Mouse (Mus musculus) C2C12 (cell line): ENCODE data around the gene Aox2. TPM values are rescaled to one million over a fixed set of nuclear protein-coding genes. Genes with fewer than 3 reads are reported as not detected.

Source experiments
- H3K27me3 ChIP-seq: one replicate; pipeline ENCODE4 v1.6.1; 2011; ENCODE audit not compliant: control insufficient read depth, insufficient read depth, insufficient read length
- H3K36me3 ChIP-seq: one replicate; pipeline ENCODE4 v1.6.1; 2011; ENCODE audit not compliant: control insufficient read depth, insufficient read depth
- H3K4me3 ChIP-seq: one replicate; pipeline ENCODE4 v1.5.1; 2011; ENCODE audit warnings: mild to moderate bottlenecking, control low read depth; ENCODE audit not compliant: poor library complexity, insufficient read depth, severe bottlenecking
- H3K79me2 ChIP-seq: one replicate; pipeline ENCODE4 v1.6.1; 2011; ENCODE audit not compliant: control insufficient read depth, insufficient read depth
- H3K79me3 ChIP-seq: one replicate; pipeline ENCODE4 v1.6.1; 2011; ENCODE audit warnings: low read depth, control low read depth
- H3ac ChIP-seq: one replicate; pipeline ENCODE3; 2011; ENCODE audit warnings: low read depth; ENCODE audit not compliant: control insufficient read depth, insufficient read length
- CEBPB ChIP-seq: IDR thresholded peaks from one replicate; pipeline ENCODE4 v1.6.1; 2011; ENCODE audit warnings: low read depth, mild to moderate bottlenecking, control low read depth, moderate library complexity
- CTCF ChIP-seq: IDR thresholded peaks from one replicate; pipeline ENCODE4 v1.5.1; 2011; ENCODE audit not compliant: control insufficient read depth, insufficient read depth, insufficient read length
- FOSL1 ChIP-seq: IDR thresholded peaks from one replicate; pipeline ENCODE4 v1.8.0; 2011; ENCODE audit warnings: mild to moderate bottlenecking, low read length; ENCODE audit not compliant: poor library complexity, insufficient read depth, severe bottlenecking
- MAX ChIP-seq: IDR thresholded peaks from one replicate; pipeline ENCODE4 v1.6.1; 2011; ENCODE audit warnings: mild to moderate bottlenecking, control low read depth
- MYOD1 ChIP-seq: IDR thresholded peaks from one replicate; pipeline ENCODE4 v1.6.1; 2011; ENCODE audit warnings: low read depth; ENCODE audit not compliant: control insufficient read depth, insufficient read length
- MYOG ChIP-seq: IDR thresholded peaks from one replicate; pipeline ENCODE4 v1.6.1; 2011; ENCODE audit not compliant: control insufficient read depth, insufficient read length; ENCODE audit errors: extremely low read depth
- USF1 ChIP-seq: IDR thresholded peaks from one replicate; pipeline ENCODE4 v1.6.1; 2011; ENCODE audit warnings: low read depth, mild to moderate bottlenecking, control low read depth, moderate library complexity
- polyA plus RNA-seq: library from polyadenylated mRNA; unstranded; fragments of >200 nt; fragmentation: generic; extraction: Trizol; gene quantifications from one replicate; pipeline ENCODE4 v1.2.1, GENCODE M21; 2012; ENCODE audit warnings: missing spikeins

Aox2 gene
- polyA plus RNA-seq, 1 experiment, result not detected

DNA sequence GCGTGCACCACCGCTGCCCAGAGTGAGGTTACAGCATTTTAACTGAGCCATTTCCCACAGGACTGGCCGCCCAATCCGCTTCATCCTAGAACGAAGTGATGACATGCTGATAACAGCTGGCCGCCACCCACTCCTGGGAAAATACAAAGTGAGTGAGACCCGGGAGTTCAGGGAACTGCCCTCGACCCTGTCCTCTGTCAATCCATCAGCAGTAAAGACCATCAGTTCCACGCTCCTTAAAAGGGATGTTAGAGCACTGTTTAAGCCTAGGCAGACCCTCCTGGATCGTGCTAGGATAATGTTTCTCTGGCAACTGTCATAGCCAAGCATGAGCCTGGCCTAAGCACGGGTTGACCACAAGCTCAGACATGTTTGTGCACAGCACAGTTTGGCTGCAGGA lies 24.7 kb upstream of the Aox2 start:
- TF ChIP-seq FOSL1, result no peak
- TF ChIP-seq CTCF, result no peak
- TF ChIP-seq MAX, result no peak
- TF ChIP-seq MYOG, result no peak
- no peak for TF ChIP-seq CEBPB
- no peak for TF ChIP-seq MYOD1
- TF ChIP-seq USF1, result no peak
- H3K4me3 ChIP-seq, result no peak overlapping the region
- H3K36me3 ChIP-seq, result no peaks in the 10 kb centered on the region
- H3ac ChIP-seq, result no peak overlapping the region
- no peaks in the 10 kb centered on the region for H3K27me3 ChIP-seq
- H3K79me2 ChIP-seq, result no peaks in the 10 kb centered on the region
- H3K79me3 ChIP-seq, result no peaks in the 10 kb centered on the region

DNA sequence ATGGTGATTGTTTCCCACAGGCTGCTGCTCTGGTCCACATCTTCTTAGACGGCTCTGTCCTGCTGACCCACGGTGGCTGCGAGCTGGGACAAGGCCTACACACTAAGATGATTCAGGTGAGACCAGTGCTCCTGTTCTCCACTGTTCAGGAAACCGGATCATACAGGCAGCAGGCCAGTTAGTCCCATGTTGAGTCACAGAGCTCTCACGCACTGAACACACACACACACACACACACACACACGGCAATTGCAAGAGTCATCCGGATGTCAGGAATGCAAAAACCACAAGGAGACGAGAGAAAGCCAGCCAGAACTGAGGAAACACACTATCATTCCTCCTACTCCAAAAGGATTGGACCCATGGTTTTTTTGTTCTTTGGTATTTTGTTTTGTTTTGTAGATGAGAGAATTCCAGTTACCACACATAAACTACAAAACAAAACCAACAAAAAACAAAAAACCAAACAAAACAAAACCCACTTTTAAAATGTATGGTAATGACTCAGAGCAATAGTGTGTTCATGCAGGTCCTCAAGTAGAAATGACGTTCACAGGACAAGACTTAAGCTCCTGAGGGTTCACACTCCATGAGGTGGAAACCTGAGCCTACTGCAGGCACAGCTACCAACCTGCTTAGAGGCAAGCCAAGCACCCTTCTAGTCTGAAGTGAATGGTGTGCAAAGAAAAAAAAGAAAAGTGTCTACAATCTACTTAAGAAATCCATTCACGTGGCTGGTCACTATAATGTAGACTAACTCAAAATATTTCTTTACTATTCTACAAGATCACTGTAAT lies 20.7 kb upstream of the Aox2 start:
- Histone ChIP-seq H3K4me3 (no peak overlapping the region), H3K27me3 (no peaks in the 10 kb centered on the region), H3K79me3 (no peaks in the 10 kb centered on the region), H3K79me2 (no peaks in the 10 kb centered on the region), H3ac (no peak overlapping the region), H3K36me3 (no peaks in the 10 kb centered on the region)
- TF ChIP-seq FOSL1 (peak; percentile 50), USF1 (no peak), MYOG (no peak), MAX (no peak)

DNA sequence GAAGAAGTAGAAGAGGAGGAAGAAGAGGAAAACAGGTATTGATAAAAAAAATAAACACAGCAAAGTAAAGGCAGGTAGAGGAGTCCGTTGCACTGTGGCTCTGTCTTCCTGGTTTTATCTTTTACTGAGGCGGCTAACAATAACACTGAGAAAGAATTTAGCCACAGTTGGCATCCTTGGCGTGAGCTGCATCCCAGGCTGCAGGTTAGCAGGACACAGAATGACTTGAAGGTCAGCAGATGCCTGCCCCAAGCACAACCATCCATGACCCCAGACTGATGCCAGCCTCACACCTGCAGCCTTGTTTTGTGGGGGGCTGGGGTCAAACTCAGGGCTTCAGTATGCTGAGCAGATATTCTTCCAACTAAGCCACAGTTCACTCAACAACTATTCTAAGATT lies 17.8 kb upstream of the Aox2 start:
- Histone ChIP-seq H3K36me3 (no peaks in the 10 kb centered on the region), H3K79me3 (no peaks in the 10 kb centered on the region), H3K27me3 (peaks cover 9% of the 10 kb centered on the region), H3K4me3 (no peak overlapping the region), H3ac (no peak overlapping the region), H3K79me2 (no peaks in the 10 kb centered on the region)
- TF ChIP-seq MYOD1, result no peak
- no peak for TF ChIP-seq MAX
- TF ChIP-seq FOSL1, result no peak
- TF ChIP-seq CEBPB, result no peak
- no peak for TF ChIP-seq CTCF
- TF ChIP-seq MYOG, result no peak
- no peak for TF ChIP-seq USF1

DNA sequence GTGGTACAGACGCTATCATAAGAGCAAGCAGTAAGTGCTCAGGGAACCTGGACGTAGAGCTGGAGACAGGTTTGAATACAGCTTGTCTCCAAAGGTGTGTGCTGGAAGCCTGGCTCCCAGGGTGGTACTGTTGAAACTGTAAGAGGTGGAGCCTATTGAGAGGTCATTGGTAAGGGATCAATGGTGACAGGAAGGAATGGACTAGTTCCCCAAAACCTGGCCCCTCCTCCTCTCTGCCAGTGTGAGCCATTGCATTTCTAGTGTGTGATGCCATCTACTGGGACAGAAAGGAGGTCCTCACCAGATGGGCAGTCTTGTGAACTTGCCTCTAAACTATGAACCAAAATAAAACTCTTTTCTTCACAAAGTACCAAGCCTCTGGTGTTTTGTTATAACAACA lies 9.9 kb upstream of the Aox2 start:
- Histone ChIP-seq H3K27me3 (peaks cover 21% of the 10 kb centered on the region), H3K79me3 (no peaks in the 10 kb centered on the region), H3ac (no peak overlapping the region), H3K79me2 (no peaks in the 10 kb centered on the region), H3K4me3 (no peak overlapping the region), H3K36me3 (no peaks in the 10 kb centered on the region)
- no peak for TF ChIP-seq FOSL1
- no peak for TF ChIP-seq MAX
- no peak for TF ChIP-seq MYOG

DNA sequence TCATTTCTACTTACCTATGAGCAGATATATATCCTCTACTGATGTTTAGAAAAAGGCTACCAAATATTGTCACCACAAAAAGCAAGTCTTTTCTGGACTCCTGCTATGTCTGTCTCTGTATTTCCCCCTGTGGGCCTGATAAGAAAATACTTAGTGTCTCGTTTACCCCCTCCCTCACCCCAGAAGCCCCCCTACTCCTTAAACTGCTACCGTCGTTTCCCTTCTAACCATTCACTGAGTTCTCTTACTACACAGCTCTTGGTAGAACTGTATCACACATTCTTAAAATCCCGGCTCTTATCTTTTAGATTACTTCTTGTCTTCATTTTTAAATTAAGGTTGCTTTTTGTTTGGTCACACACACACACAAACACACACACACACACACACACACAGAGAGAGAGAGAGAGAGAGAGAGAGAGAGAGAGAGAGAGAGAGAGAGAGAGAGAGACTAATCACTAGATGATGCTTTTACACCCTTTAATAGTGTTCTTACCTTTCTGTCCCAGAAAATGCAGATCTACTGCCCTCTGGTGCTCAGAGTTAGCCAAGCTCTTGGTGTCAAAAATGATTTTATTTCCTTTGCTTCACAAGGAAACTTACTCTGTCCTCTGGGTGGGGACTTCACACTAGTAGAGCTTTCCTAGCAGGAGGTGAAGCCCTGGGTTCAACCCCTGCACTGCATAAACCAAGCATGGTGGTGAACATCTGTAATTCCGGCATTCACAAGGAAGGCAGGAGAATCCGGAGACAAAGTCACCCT lies 7.1 kb upstream of the Aox2 start:
- Histone ChIP-seq H3K36me3 (no peaks in the 10 kb centered on the region), H3K79me2 (no peaks in the 10 kb centered on the region), H3ac (no peak overlapping the region), H3K4me3 (no peak overlapping the region), H3K79me3 (no peaks in the 10 kb centered on the region), H3K27me3 (peaks cover 8% of the 10 kb centered on the region)
- no peak for TF ChIP-seq USF1
- peak; percentile 12 for TF ChIP-seq CTCF

DNA sequence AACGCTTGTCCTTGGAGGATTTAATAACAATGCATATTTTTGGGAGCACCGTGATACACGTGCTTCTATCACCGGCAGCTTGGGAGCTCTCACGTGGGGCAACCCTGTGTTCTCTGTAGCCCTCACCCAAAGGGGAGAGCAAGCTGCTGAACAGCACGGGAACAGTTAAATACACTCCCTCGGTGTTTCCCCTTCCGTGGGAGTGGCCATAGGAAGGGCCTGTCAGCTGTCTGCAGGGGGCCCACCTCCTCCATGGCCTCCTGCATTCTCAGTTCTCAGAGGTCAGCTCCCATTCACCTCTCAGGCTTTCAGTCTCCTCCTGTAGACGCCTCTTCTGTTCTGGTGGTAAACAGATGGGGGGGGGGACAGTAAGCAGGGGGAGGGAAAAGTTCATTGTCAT lies 2.2 kb upstream of the Aox2 start:
- Histone ChIP-seq H3K79me3 (no peaks in the 10 kb centered on the region), H3K4me3 (no peak overlapping the region), H3ac (no peak overlapping the region), H3K79me2 (no peaks in the 10 kb centered on the region), H3K36me3 (no peaks in the 10 kb centered on the region), H3K27me3 (no peaks in the 10 kb centered on the region)
- TF ChIP-seq MYOG, result no peak
- no peak for TF ChIP-seq MAX
- no peak for TF ChIP-seq USF1
- TF ChIP-seq CTCF, result no peak
- TF ChIP-seq FOSL1, result no peak
- no peak for TF ChIP-seq CEBPB
- TF ChIP-seq MYOD1, result no peak
